Mouse (Mus musculus): ENCODE data around the gene Tgfb2. TPM values are rescaled to one million over a fixed set of nuclear protein-coding genes. Genes with fewer than 3 reads are reported as not detected.

Gene Tgfb2
- polyA plus RNA-seq, 1 experiment from 2014 or later = 11.8 TPM

- no peak for ATAC-seq (ENCODE audit: low FRiP score, low TSS enrichment)
Measured at GRCm38 (mm10) chr1:186627451-186627995, 78.3 kb downstream of the Tgfb2 start.

GRCm38 (mm10) chr1:186624474-186624873 is 81.3 kb downstream of the Tgfb2 start:
- no peaks in the 10 kb centered on the region for H3K36me3 ChIP-seq (ENCODE audit: control insufficient read depth, insufficient read depth, low read length)
- no peak overlapping the region for H3K27ac ChIP-seq (replicated peaks; ENCODE audit: low read depth, low read length)
- no peak for ATAC-seq (ENCODE audit: low FRiP score, low TSS enrichment)
- WGBS = 74% methylated on average over 5 of the region's 5 CpGs
- no peak overlapping the region for H3K4me3 ChIP-seq (replicated peaks; ENCODE audit: low read depth, low read length)
- no peaks in the 10 kb centered on the region for H3K9me3 ChIP-seq (ENCODE audit: control insufficient read depth, low read length)
- H3K9ac ChIP-seq (replicated peaks; ENCODE audit: low read length) = no peak overlapping the region
- no peak overlapping the region for H3K4me2 ChIP-seq (ENCODE audit: low read length)
- DNase-seq = no peak
- H3K27me3 ChIP-seq (ENCODE audit: control insufficient read depth, insufficient read depth, low read length) = no peaks in the 10 kb centered on the region
- no peaks in the 10 kb centered on the region for H3K4me1 ChIP-seq (ENCODE audit: control insufficient read depth, insufficient read depth, low read length)

More at GRCm38 (mm10) chr1:186627451-186627995, 78.3 kb downstream of the Tgfb2 start:
- Histone ChIP-seq H3K4me1 (ENCODE audit: control insufficient read depth, insufficient read depth, low read length) (no peaks in the 10 kb centered on the region), H3K9ac (replicated peaks; ENCODE audit: low read length) (no peak overlapping the region), H3K27ac (replicated peaks; ENCODE audit: low read depth, low read length) (no peak overlapping the region), H3K27me3 (ENCODE audit: control insufficient read depth, insufficient read depth, low read length) (no peaks in the 10 kb centered on the region), H3K36me3 (ENCODE audit: control insufficient read depth, insufficient read depth, low read length) (no peaks in the 10 kb centered on the region), H3K9me3 (ENCODE audit: control insufficient read depth, low read length) (no peaks in the 10 kb centered on the region), H3K4me3 (replicated peaks; ENCODE audit: low read depth, low read length) (no peak overlapping the region), H3K4me2 (ENCODE audit: low read length) (no peak overlapping the region)
- peak; percentile 14 for DNase-seq
- 85% methylated on average over 7 of the region's 7 CpGs for WGBS

DNA sequence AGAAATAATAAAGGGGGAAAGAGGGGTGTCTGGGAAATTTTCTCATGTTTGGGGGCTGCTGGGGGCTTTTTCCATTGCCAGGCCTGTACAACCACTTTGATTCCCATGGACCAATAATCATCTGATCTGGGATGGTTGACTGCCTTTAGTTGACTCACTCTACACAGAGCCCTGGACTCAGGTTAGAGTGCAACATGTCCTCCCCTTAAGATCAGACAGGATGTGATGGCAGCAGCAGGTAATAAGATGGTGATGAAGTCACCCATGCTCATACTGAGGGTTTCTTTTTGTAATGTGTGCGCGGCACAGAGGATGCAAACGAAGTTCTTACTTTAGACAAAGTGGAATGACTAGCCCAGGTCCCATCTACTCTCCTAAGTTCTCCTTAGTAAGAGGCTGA is 84.0 kb downstream of the Tgfb2 start:
- Histone ChIP-seq H3K9ac (replicated peaks; ENCODE audit: low read length) (no peak overlapping the region), H3K36me3 (ENCODE audit: control insufficient read depth, insufficient read depth, low read length) (no peaks in the 10 kb centered on the region), H3K4me1 (ENCODE audit: control insufficient read depth, insufficient read depth, low read length) (no peaks in the 10 kb centered on the region), H3K9me3 (ENCODE audit: control insufficient read depth, low read length) (no peaks in the 10 kb centered on the region), H3K4me3 (replicated peaks; ENCODE audit: low read depth, low read length) (no peak overlapping the region), H3K27ac (replicated peaks; ENCODE audit: low read depth, low read length) (no peak overlapping the region), H3K27me3 (ENCODE audit: control insufficient read depth, insufficient read depth, low read length) (no peaks in the 10 kb centered on the region), H3K4me2 (ENCODE audit: low read length) (no peak overlapping the region)
- ATAC-seq (ENCODE audit: low FRiP score, low TSS enrichment) = no peak
- no peak for DNase-seq
- WGBS = 95% methylated on average over 3 of the region's 3 CpGs

DNA sequence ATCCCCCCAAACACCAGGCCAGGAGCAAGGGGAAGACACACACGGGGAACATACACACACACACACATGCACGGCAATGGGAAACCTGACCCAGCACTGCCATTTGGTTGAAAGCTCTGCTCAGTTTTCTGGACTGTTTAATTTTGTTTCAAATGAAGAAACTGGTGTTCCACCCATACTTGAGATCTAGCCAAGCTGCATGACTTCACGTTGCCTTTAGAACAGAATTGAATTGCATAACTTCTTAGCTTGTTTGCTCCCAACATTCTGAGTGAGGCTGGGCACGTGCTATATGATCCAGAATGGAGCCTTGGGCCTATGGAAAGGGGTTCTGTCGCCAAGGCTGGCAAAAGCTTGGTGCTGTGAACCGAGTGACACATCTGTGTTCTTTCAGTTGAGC is 87.5 kb downstream of the Tgfb2 start:
- Histone ChIP-seq H3K4me2 (ENCODE audit: low read length) (no peak overlapping the region), H3K36me3 (ENCODE audit: control insufficient read depth, insufficient read depth, low read length) (no peaks in the 10 kb centered on the region), H3K9me3 (ENCODE audit: control insufficient read depth, low read length) (no peaks in the 10 kb centered on the region), H3K9ac (replicated peaks; ENCODE audit: low read length) (no peak overlapping the region), H3K4me3 (replicated peaks; ENCODE audit: low read depth, low read length) (no peak overlapping the region), H3K27me3 (ENCODE audit: control insufficient read depth, insufficient read depth, low read length) (no peaks in the 10 kb centered on the region), H3K4me1 (ENCODE audit: control insufficient read depth, insufficient read depth, low read length) (no peaks in the 10 kb centered on the region), H3K27ac (replicated peaks; ENCODE audit: low read depth, low read length) (no peak overlapping the region)
- DNase-seq (no peak), ATAC-seq (ENCODE audit: low FRiP score, low TSS enrichment) (no peak)
- WGBS = 86% methylated on average over 6 of the region's 6 CpGs

DNA sequence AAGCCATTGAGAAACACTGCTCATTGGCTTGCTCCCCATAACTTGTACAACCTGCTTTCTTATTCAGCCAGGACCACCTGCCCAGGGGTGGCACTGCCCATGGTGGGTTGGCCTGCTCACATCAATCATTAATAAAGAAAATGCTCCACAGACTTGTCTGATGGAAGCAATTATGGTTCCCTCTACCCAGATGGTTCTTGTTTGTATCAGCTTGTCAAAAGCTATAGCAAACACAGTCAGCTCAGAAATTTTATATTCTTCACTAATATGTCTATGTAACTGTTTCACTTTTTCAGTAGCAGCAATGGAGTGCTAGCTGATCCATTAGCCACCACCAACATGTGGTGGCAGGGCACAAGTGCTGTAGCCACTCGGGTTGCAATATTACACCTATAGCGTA is 94.4 kb downstream of the Tgfb2 start:
- H3K4me1 ChIP-seq (ENCODE audit: control insufficient read depth, insufficient read depth, low read length) = 0 out of 2 replicates have a peak, but pooled peaks cover 8% of the 10 kb centered on the region
- H3K9ac ChIP-seq (replicated peaks; ENCODE audit: low read length) = no peak overlapping the region
- WGBS = 98% methylated on average over 2 of the region's 2 CpGs
- no peaks in the 10 kb centered on the region for H3K9me3 ChIP-seq (ENCODE audit: control insufficient read depth, low read length)
- no peak overlapping the region for H3K4me3 ChIP-seq (replicated peaks; ENCODE audit: low read depth, low read length)
- H3K4me2 ChIP-seq (ENCODE audit: low read length) = no peak overlapping the region
- no peaks in the 10 kb centered on the region for H3K36me3 ChIP-seq (ENCODE audit: control insufficient read depth, insufficient read depth, low read length)
- no peaks in the 10 kb centered on the region for H3K27me3 ChIP-seq (ENCODE audit: control insufficient read depth, insufficient read depth, low read length)
- ATAC-seq (ENCODE audit: low FRiP score, low TSS enrichment) (no peak), DNase-seq (no peak)
- no peak overlapping the region for H3K27ac ChIP-seq (replicated peaks; ENCODE audit: low read depth, low read length)

GRCm38 (mm10) chr1:186610481-186610880 is 95.3 kb downstream of the Tgfb2 start:
- 94% methylated on average over 5 of the region's 5 CpGs for WGBS
- Histone ChIP-seq H3K4me3 (replicated peaks; ENCODE audit: low read depth, low read length) (no peak overlapping the region), H3K9me3 (ENCODE audit: control insufficient read depth, low read length) (no peaks in the 10 kb centered on the region), H3K4me1 (ENCODE audit: control insufficient read depth, insufficient read depth, low read length) (0 out of 2 replicates have a peak, but pooled peaks cover 8% of the 10 kb centered on the region), H3K36me3 (ENCODE audit: control insufficient read depth, insufficient read depth, low read length) (no peaks in the 10 kb centered on the region), H3K9ac (replicated peaks; ENCODE audit: low read length) (no peak overlapping the region), H3K27me3 (ENCODE audit: control insufficient read depth, insufficient read depth, low read length) (no peaks in the 10 kb centered on the region), H3K27ac (replicated peaks; ENCODE audit: low read depth, low read length) (no peak overlapping the region), H3K4me2 (ENCODE audit: low read length) (no peak overlapping the region)
- ATAC-seq (ENCODE audit: low FRiP score, low TSS enrichment) (no peak; the same call in 1 of the 2 replicates), DNase-seq (no peak)

DNA sequence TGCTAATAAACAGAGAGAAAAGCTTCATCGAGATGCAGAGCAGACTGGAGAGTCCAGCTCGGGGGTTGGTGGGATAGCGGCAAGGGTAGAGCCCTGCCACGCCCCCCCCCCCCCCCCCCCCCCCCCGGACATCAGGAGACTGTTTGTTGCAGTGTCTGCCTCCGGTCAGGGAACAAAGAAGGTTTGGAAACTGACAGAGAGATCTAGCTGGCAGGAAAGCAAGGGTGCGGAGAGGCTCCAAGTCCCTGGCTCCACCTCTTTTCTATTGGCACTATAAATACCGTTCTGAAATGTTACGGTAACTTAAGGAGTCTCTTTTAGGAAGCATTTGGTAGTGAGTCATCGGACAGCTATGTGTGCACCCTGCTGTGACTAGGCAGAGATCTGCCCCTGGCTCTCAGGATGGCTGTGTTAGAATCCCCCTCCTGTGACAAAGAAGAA is 96.0 kb downstream of the Tgfb2 start:
- Histone ChIP-seq H3K4me2 (ENCODE audit: low read length) (peak overlapping the region; percentile 39), H3K9ac (replicated peaks; ENCODE audit: low read length) (no peak overlapping the region), H3K36me3 (ENCODE audit: control insufficient read depth, insufficient read depth, low read length) (no peaks in the 10 kb centered on the region), H3K4me3 (replicated peaks; ENCODE audit: low read depth, low read length) (no peak overlapping the region), H3K9me3 (ENCODE audit: control insufficient read depth, low read length) (no peaks in the 10 kb centered on the region), H3K27me3 (ENCODE audit: control insufficient read depth, insufficient read depth, low read length) (no peaks in the 10 kb centered on the region), H3K27ac (replicated peaks; ENCODE audit: low read depth, low read length) (no peak overlapping the region), H3K4me1 (ENCODE audit: control insufficient read depth, insufficient read depth, low read length) (0 out of 2 replicates have a peak, but pooled peaks cover 8% of the 10 kb centered on the region)
- ATAC-seq (ENCODE audit: low FRiP score, low TSS enrichment) = peak; percentile 76
- 4% methylated on average over 10 of the region's 10 CpGs for WGBS
- peak; percentile 60 for DNase-seq

DNA sequence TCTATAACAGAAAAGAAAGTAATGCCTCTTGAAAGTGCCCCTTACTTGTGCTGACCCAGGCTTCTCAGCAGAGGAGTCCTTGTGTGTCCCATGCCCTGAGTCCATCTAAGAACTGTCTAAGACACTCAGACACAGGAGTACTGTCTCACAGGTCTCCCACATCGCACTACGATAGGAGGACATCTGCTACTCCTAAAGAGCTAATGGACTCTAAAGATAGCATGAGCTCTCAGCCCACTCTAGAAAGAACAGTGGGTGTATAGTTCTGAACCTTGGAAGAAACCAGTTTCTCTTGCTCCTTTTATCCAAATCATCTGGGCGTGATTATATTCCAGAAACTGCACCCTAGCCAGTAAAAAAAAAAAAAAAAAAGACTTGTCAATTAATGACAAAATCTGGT is 97.7 kb downstream of the Tgfb2 start:
- Histone ChIP-seq H3K27ac (replicated peaks; ENCODE audit: low read depth, low read length) (no peak overlapping the region), H3K36me3 (ENCODE audit: control insufficient read depth, insufficient read depth, low read length) (no peaks in the 10 kb centered on the region), H3K9me3 (ENCODE audit: control insufficient read depth, low read length) (no peaks in the 10 kb centered on the region), H3K4me3 (replicated peaks; ENCODE audit: low read depth, low read length) (no peak overlapping the region), H3K4me2 (ENCODE audit: low read length) (no peak overlapping the region), H3K4me1 (ENCODE audit: control insufficient read depth, insufficient read depth, low read length) (0 out of 2 replicates have a peak, but pooled peaks cover 8% of the 10 kb centered on the region), H3K27me3 (ENCODE audit: control insufficient read depth, insufficient read depth, low read length) (no peaks in the 10 kb centered on the region), H3K9ac (replicated peaks; ENCODE audit: low read length) (no peak overlapping the region)
- ATAC-seq (ENCODE audit: low FRiP score, low TSS enrichment) (no peak), DNase-seq (no peak)
- WGBS = 96% methylated on average over 3 of the region's 3 CpGs

DNA sequence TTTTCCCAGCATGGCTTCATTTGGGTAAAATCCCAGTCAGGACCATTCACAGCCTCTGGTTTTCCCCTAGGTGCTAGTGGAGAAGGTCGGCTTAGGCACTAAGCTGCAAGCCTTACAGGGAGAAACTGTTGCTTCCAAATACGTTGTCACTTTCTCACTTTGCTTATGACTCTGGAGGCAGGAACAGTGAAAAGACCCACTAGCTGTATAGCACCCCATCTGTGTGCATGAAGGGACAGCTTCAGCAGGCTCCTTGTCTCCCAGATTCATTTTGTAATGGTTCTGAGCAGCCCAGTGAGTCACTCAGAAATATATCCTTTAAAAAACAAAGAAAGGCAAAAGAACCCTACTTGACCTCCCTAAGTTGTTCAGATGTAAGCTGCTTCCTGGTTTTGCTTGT is 100.2 kb downstream of the Tgfb2 start:
- WGBS = 76% methylated on average over 2 of the region's 2 CpGs
- H3K27ac ChIP-seq (replicated peaks; ENCODE audit: low read depth, low read length) = no peak overlapping the region
- no peaks in the 10 kb centered on the region for H3K36me3 ChIP-seq (ENCODE audit: control insufficient read depth, insufficient read depth, low read length)
- no peak for DNase-seq
- H3K9me3 ChIP-seq (ENCODE audit: control insufficient read depth, low read length) = no peaks in the 10 kb centered on the region
- H3K4me3 ChIP-seq (replicated peaks; ENCODE audit: low read depth, low read length) = no peak overlapping the region
- H3K4me2 ChIP-seq (ENCODE audit: low read length) = no peak overlapping the region
- 0 out of 2 replicates have a peak, but pooled peaks cover 8% of the 10 kb centered on the region for H3K4me1 ChIP-seq (ENCODE audit: control insufficient read depth, insufficient read depth, low read length)
- no peak for ATAC-seq (ENCODE audit: low FRiP score, low TSS enrichment)
- H3K9ac ChIP-seq (replicated peaks; ENCODE audit: low read length) = no peak overlapping the region
- no peaks in the 10 kb centered on the region for H3K27me3 ChIP-seq (ENCODE audit: control insufficient read depth, insufficient read depth, low read length)

Measured in midbrain, embryonic 14.5 days (tissue).